Mouse (Mus musculus) G1E (cell line): ENCODE measurements around the gene Kremen1.

Source experiments
- CTCF ChIP-seq: IDR thresholded peaks from 2 replicates; pipeline ENCODE4 v1.5.1; 2012; ENCODE audit warnings: low read depth, low read length, inconsistent platforms, mixed read lengths
- GATA1 ChIP-seq: IDR thresholded peaks from 2 replicates; pipeline ENCODE4 v1.6.1; 2012; ENCODE audit warnings: borderline replicate concordance, low read length, inconsistent platforms, mixed read lengths
- POLR2AphosphoS5 ChIP-seq: IDR thresholded peaks from 2 replicates; pipeline ENCODE4 v1.6.1; 2012; ENCODE audit warnings: low read depth, low read length, inconsistent platforms; ENCODE audit not compliant: insufficient replicate concordance
- TAL1 ChIP-seq: conservative IDR thresholded peaks from 2 replicates; pipeline ENCODE4 v1.6.1; 2012; ENCODE audit warnings: low read depth, low read length, inconsistent platforms, mixed read lengths

GRCm38 (mm10) chr11:5151247-5151630 is 110.1 kb downstream of the Kremen1 start:
- no peak for TF ChIP-seq POLR2AphosphoS5
- no peak for TF ChIP-seq CTCF
- no peak for TF ChIP-seq GATA1
- TF ChIP-seq TAL1 = no peak
